Mouse (Mus musculus) brain, embryonic 14.5 days (tissue): ENCODE results near the gene Zfp384. TPM values are rescaled to one million over a fixed set of nuclear protein-coding genes. Genes with fewer than 3 reads are reported as not detected.
"Not testable (repeated sequence)": the region's sequence is repeated elsewhere in the genome, so short reads cannot be mapped to it uniquely, and the experiment has no call there.

ENCODE experiments used
- DNase-seq: peaks from one replicate; pipeline ENCODE4 v3.0.0-alpha.2; 2011; ENCODE audit warnings: low read depth
- CTCF ChIP-seq: fragments of 200-500 bp; IDR thresholded peaks from 2 replicates; pipeline ENCODE4 v1.5.1; 2012; ENCODE audit warnings: inconsistent platforms, mild to moderate bottlenecking, moderate library complexity, borderline replicate concordance; ENCODE audit not compliant: insufficient read depth, insufficient read length; ENCODE audit errors: extremely low read depth
- POLR2A ChIP-seq: fragments of 200-500 bp; IDR thresholded peaks from 2 replicates; pipeline ENCODE4 v1.6.1; 2012; ENCODE audit warnings: mild to moderate bottlenecking, inconsistent platforms, borderline replicate concordance; ENCODE audit not compliant: poor library complexity, insufficient read depth, insufficient read length, severe bottlenecking; ENCODE audit errors: extremely low read depth
- polyA plus RNA-seq: library from polyadenylated mRNA; depleted of rRNA; stranded (reverse); fragments of >200 nt; gene quantifications from 2 replicates; pipeline ENCODE4 v1.2.3, GENCODE M21; 2012

The Zfp384 gene
- polyA plus RNA-seq, 1 experiment = 107 TPM

DNA sequence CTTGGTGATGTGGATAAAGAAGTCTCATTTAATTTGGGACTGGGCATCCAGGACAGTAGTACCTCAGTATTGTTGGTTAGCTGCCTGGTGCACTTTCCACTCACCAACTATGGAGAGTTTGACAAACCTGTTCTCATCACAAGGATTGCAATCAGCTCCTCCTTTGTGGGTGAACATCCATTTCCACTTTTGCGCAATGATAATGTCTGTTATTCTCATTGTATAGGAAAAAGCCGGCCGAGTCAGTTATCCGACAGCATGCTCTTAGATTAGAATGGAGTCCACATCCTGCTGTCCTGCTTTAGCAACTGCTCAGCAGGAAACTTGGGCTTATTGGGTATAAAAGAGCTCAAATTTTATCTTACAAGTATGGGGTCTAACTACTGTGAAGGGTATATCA is 29.7 kb downstream of the Zfp384 start:
- TF ChIP-seq CTCF (no peak), POLR2A (no peak)
- DNase-seq = no peak

DNA sequence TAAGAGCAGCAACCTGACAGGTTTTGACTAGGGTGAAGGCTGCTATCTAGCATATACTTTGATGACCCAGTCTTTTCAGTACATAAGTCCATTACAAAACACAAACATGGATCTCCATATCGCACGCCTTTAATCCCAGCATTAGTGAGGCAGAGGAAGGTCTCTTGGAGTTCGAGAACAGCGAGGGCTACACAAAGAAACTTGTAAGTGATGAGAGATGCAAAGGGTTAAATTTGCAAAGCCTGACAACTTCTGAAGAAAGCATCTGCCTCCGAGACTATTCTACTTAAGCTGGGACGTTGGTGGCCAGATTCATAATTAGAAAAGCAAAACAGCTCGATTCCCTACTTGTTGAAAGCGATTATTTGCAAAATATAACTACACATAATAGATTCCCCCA is 30.2 kb downstream of the Zfp384 start:
- TF ChIP-seq CTCF = no peak
- TF ChIP-seq POLR2A = no peak
- no peak for DNase-seq

DNA sequence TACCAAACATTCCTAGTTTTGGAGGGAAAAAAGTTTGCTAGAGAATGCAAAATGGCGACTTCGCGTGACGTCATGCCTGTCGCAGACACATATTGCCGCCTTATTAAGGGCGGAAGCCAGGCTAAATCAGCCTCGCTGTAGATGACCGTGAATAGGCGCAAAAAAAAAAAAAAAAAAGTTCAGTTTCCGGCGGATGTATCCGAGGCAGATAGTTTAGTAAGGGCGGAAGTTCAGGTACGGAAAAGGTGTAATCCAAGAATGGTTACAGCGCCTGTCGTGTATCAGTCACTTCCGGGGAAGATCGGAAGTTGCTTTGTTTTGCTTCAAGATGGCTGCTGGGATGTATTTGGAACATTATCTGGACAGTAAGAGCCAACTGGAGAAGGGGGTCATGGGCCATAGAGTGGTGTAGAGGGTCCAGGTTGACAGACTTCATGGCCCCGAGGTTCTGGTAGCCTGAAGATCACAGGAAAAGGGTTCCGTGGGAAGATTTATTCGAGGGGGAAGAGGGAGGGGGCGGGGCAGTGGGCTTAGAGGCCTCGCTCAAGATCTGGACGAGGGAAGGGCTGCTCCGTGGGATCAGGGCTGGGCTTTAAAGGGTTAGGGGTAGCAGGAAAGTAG is 30.7 kb downstream of the Zfp384 start, which contains the start of gene Ing4:
TSS of gene Ing4 (plus strand) at position 228 of the 621 bp plus-strand sequence.
- peak; percentile 100 for DNase-seq
- TF ChIP-seq CTCF (no peak), POLR2A (no peak)

DNA sequence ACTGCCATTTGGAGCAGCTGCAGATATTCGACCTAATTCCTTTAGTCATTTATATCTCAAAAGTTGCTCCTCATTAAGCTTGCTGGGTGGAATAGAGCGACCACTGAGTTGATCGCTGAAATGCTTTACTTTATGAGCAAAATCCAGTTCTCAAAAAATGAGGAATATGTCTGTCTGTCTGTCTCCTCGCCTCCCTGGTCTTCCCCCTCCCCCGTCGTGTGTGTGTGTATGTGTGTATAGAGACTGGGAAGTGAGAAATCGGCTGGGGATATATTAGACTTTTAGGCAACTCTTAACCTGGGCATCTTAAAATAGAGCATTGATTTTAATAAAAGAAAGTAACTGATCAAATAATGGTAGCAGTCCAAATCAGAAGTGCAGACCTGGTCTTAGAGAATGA is 31.3 kb downstream of the Zfp384 start:
- no peak for TF ChIP-seq CTCF
- no peak for TF ChIP-seq POLR2A
- DNase-seq = no peak

DNA sequence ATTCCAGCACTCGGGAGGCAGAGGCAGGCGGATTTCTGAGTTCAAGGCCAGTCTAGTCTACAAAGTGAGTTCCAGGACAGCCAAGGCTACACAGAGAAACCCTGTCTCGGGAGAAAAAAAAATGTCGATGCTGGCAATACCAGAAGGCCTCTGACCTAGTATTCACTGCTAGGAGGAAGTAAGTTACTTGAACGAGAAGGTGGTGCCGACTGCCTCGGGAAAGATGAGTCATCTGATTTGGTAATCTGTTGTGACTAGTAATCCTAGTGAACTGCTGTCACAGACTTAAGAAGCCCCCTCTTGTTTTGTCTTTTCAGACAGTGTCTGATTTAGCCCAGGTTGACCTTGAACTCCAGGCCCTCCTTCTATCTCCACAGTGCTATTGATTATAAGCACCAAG is 32.1 kb downstream of the Zfp384 start:
- DNase-seq = no peak

DNA sequence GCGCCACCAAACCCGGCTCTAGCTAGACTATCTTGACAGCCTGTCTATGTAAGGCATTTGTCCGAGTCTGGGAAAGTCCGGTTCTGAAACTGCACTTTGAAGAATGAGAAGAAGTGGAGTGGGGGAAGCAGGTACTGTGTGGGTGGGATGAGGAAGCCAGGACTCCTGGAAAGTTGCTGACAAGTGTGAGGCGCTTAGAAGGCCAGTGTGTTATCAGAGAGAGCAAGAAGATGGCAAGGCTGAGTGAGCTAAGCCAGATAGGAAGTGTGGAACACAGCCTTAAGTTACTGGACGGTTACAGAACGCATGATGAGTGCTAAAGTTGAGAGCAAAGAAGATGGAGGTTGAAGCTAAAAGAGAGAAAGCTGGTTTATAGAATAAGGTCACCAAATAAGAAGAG is 33.1 kb downstream of the Zfp384 start:
- TF ChIP-seq POLR2A (no peak), CTCF (no peak)

More for the DNA sequence above, 32.1 kb downstream of the Zfp384 start:
- TF ChIP-seq CTCF (no peak), POLR2A (no peak)

DNA sequence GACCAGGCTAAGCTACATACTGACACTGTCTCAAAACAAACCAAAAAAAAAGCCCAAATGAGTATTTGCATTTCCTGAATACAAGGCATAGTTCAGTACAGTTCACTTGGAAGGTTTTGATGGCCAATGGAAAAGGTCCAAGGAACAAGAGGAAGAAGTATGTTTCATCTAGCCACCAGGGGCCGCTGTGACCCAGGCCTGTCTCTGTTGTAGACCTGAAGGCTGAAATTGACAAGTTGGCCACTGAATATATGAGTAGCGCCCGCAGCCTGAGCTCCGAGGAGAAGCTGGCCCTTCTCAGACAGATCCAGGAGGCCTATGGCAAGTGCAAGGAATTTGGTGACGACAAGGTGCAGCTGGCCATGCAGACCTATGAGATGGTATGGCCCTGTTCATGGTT is 37.7 kb downstream of the Zfp384 start:
- peak; percentile 94 for DNase-seq
- peak; percentile 83 for TF ChIP-seq CTCF
- no peak for TF ChIP-seq POLR2A

More for the DNA sequence above, 33.1 kb downstream of the Zfp384 start:
- DNase-seq = no peak

DNA sequence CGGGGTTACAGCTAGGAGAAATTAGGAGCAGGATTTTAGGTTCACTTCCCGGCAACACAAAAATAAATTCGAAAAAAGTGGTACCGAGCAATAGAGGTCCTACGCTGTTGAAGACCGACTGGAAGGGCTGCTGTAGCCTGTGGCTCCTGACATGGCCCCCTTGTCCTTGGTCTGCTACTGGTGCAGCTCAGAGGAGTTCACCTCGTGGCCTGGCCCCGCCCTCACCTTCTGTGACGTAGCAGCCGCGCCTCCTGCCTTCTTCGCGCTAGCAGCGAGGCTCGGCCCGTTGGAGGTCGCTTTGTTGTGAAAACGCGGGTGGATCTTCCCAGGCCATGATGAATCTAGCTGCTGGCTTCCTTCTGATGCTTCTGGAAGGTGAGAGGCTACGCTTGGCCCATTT is 40.7 kb downstream of the Zfp384 start, which contains the start of gene Acrbp:
TSS of gene Acrbp (plus strand) at position 12 of the 400 bp plus-strand sequence.
- no peak for DNase-seq
- TF ChIP-seq CTCF = no peak
- TF ChIP-seq POLR2A = no peak

DNA sequence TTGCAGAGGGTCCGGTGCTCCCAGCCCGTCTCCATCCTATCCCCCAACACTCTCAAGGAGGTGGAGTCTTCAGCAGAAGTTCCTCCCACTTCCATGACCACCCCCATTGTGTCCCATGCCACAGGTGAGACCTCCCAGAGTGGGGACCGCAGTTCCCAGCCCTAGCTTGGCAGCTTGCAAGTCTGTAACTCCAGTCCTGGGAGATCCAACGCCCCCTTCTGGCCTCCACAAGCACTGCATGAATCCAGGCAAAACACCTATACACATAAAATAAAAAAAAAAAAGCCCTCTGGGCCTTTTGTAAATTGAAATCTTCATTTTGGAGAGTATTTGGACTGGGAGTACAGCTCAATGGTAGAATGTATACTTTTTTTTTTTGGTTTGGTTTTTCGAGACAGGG is 42.3 kb downstream of the Zfp384 start:
- DNase-seq = no peak
- TF ChIP-seq POLR2A = no peak
- TF ChIP-seq CTCF = peak; percentile 39; the same call in 1 of the 2 replicates

DNA sequence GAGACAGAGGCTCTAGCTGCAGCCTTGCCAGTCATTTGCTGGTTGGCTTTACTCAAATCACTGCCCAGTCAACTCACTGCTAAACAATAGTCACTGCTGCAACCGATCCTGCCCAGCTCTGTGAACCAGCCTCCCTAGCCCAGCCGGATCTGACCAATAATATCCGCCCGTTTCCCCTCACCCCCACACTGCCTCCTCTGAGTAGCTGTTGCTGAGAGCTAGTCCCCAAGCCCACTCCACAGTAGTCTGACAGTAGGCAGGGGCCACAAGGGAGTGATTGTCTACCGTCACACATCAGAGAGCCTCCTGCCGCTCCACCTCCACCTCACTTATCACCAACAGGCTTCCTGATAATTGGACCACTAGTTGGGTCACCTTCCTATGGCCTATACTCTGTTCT is 52.5 kb downstream of the Zfp384 start:
- no peak for TF ChIP-seq CTCF
- no peak for TF ChIP-seq POLR2A

DNA sequence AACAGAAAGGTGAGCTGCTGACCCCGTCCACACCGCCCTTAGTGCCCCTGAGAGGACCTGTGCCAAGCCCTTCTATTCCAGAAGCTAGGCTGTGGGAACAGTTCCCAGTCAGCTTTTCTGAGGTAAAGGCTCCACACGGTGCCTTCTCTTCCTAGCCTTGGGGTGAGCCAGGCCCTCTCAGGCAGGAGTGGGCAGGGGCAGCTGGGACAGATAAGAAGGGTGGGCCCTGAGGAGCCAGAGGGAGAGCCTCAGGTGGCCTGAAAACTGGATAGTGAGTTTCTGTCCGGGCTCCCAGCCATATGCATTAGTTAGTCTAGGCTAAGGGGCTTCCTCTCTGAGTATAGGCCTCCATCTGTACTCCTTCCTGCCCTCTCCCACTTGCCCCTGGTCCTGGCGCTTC is 53.6 kb downstream of the Zfp384 start:
- DNase-seq = no peak

More for the DNA sequence above, 52.5 kb downstream of the Zfp384 start:
- peak; percentile 27 for DNase-seq

DNA sequence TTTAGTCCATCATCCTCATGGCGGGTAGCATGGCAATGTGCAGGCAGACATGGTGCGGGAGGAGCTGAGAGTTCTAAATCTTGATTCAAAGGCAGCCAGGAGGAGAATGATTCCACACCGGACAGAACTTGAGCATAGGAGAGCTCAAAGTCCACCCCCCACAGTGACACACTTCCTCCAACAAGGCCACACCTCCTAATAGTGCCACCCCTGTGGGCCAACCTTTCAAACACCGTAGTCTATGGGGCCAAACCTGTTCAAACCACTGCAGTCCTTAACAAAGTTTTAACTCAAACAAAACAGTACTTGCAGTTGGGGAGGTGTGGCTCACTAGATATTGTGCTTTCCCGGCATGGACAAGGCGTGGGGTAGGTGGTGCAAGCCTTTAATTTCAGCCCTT is 55.0 kb downstream of the Zfp384 start:
- TF ChIP-seq CTCF (no peak), POLR2A (no peak)
- no peak for DNase-seq

More for the DNA sequence above, 53.6 kb downstream of the Zfp384 start:
- TF ChIP-seq POLR2A = no peak
- no peak for TF ChIP-seq CTCF

DNA sequence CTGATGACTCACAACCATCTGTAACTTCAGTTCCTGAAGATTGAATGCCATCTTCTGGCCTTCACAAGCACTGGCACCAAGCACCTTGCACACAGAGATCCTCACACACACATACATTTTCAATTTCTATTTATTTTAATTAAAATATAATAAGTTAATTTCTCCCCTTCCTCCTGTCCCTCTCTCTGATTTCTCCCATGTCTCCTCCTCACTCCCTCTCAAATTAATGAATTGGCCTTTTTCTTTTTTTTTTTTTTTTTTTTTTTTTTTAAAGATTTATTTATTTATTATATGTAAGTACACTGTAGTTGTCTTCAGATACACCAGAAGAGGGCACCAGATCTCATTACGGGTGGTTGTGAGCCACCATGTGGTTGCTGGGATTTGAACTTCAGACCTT is 56.3 kb downstream of the Zfp384 start:
- not testable (repeated sequence) for DNase-seq
